Mouse (Mus musculus) erythroblast, embryonic 14.5 days (primary cell): Measurements from ENCODE around the gene Prkaa2. TPM values are rescaled to one million over a fixed set of nuclear protein-coding genes. Genes with fewer than 3 reads are reported as not detected.
A peak's percentile ranks its signal among the peaks of the same experiment; 100 is the strongest.

Experiments used
- H3K27me3 ChIP-seq: 2 replicates; pipeline ENCODE4 v1.6.1; 2012; ENCODE audit warnings: inconsistent platforms; ENCODE audit not compliant: control insufficient read depth
- H3K36me3 ChIP-seq: 2 replicates; pipeline ENCODE4 v1.6.1; 2012; ENCODE audit warnings: mild to moderate bottlenecking, inconsistent platforms; ENCODE audit not compliant: control insufficient read depth
- H3K4me1 ChIP-seq: 2 replicates; pipeline ENCODE4 v1.6.1; 2012; ENCODE audit warnings: inconsistent platforms; ENCODE audit not compliant: control insufficient read depth
- H3K4me3 ChIP-seq: replicated peaks from 2 replicates; pipeline ENCODE3; 2012; ENCODE audit warnings: moderate library complexity, mild to moderate bottlenecking, inconsistent platforms
- H3K9me3 ChIP-seq: 2 replicates; pipeline ENCODE4 v1.6.1; 2012; ENCODE audit warnings: low read length, inconsistent platforms, mixed read lengths; ENCODE audit not compliant: control insufficient read depth
- GATA1 ChIP-seq: IDR thresholded peaks from 2 replicates; pipeline ENCODE4 v1.6.1; 2012; ENCODE audit warnings: low read length, inconsistent platforms, mixed read lengths
- TAL1 ChIP-seq: IDR thresholded peaks from 3 replicates; pipeline ENCODE4 v1.6.1; 2012; ENCODE audit warnings: low read length, inconsistent platforms, mixed read lengths
- polyA plus RNA-seq: library from polyadenylated mRNA; stranded (reverse); fragments of >175 nt; gene quantifications from 2 replicates; pipeline ENCODE4 v1.2.3, GENCODE M21; 2012

Prkaa2 gene
- polyA plus RNA-seq, 1 experiment, result not detected

GRCm38 (mm10) chr4:105111770-105112169 is 2.1 kb upstream of the Prkaa2 start:
- Histone ChIP-seq H3K36me3 (no peaks in the 10 kb centered on the region), H3K4me1 (peaks cover 2% of the 10 kb centered on the region; the same call in 1 of the 2 replicates), H3K27me3 (peaks cover 35% of the 10 kb centered on the region), H3K9me3 (no peaks in the 10 kb centered on the region), H3K4me3 (no peak overlapping the region)
- TF ChIP-seq GATA1 (no peak), TAL1 (no peak)

- no peak overlapping the region for H3K4me3 ChIP-seq
- TF ChIP-seq GATA1 (no peak), TAL1 (no peak)
- H3K27me3 ChIP-seq, result peaks cover 35% of the 10 kb centered on the region
- peaks cover 2% of the 10 kb centered on the region; the same call in 1 of the 2 replicates for H3K4me1 ChIP-seq
- H3K9me3 ChIP-seq, result no peaks in the 10 kb centered on the region
- no peaks in the 10 kb centered on the region for H3K36me3 ChIP-seq
Measured at GRCm38 (mm10) chr4:105110684-105111035, 970 bp upstream of the Prkaa2 start.

- TF ChIP-seq GATA1 (no peak), TAL1 (no peak)
- Histone ChIP-seq H3K36me3 (no peaks in the 10 kb centered on the region), H3K4me3 (peak overlapping the region; percentile 52), H3K9me3 (no peaks in the 10 kb centered on the region), H3K4me1 (peaks cover 2% of the 10 kb centered on the region; the same call in 1 of the 2 replicates), H3K27me3 (peaks cover 35% of the 10 kb centered on the region)
Measured at GRCm38 (mm10) chr4:105109990-105110683, 447 bp upstream of the Prkaa2 start.

DNA sequence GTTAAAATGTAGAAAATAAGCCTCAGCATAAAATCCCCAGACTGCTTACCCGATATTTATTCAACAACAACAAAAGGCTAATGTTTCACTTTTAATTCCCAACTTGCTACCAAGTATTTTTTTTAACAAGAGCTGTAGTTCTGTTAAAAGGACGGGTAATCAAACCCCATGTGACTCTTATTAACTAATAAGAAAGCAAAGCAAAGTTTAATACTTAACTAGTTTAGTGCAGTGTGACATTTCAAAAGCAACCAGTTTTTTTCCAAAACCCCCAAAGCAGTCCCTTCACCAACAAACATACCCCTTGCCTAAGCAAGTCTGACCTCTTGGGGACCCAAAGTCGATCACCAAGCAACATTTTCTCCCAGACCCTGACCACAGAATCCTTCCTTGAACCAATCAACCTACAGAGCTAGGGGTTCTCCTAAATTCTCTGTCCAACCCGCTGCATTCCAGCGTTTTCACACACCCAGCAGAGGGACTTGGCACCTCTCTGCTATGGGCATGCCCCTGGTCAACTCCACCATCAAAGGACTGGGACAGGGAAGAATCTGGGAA is 970 bp downstream of the Prkaa2 start:
- H3K4me1 ChIP-seq, result peaks cover 2% of the 10 kb centered on the region; the same call in 1 of the 2 replicates
- peaks cover 35% of the 10 kb centered on the region for H3K27me3 ChIP-seq
- no peaks in the 10 kb centered on the region for H3K36me3 ChIP-seq
- no peak overlapping the region for H3K4me3 ChIP-seq
- no peaks in the 10 kb centered on the region for H3K9me3 ChIP-seq
- TF ChIP-seq GATA1, result no peak
- TF ChIP-seq TAL1, result no peak

DNA sequence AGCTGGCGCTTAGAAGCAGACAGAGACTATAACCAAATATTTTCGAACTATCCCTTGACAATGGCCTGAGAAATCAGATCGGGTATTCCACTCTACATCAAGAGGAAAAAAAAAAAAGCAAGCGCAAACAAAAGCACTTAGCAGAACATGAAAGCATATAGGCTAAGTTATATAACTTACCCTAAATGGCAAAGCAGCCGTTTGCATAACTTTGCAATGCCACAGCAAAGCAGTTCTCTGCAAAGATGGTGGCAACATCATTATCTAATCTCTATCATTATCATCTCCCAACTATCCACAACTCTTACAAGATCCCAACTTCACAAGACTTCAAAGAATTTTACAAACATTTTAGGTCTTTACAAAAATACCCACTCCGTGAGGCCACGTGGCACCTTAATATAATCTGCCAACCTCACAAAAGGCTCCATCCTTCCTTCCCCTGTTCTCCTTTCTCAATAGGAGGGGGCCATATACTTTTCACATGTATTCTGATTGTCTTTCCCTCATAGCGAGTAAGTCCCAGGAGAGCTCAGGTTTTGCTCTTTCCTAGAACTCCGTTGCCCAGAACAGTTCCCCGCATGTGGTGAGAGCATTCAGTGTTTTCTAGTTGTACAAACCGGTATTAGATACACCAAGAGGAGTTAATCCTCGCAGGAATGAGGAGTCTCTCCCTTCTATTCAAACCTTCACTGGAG is 1.6 kb downstream of the Prkaa2 start:
- peaks cover 35% of the 10 kb centered on the region for H3K27me3 ChIP-seq
- TF ChIP-seq TAL1, result no peak
- no peak for TF ChIP-seq GATA1
- H3K4me3 ChIP-seq, result no peak overlapping the region
- H3K9me3 ChIP-seq, result no peaks in the 10 kb centered on the region
- H3K4me1 ChIP-seq, result peaks cover 2% of the 10 kb centered on the region; the same call in 1 of the 2 replicates
- H3K36me3 ChIP-seq, result no peaks in the 10 kb centered on the region

GRCm38 (mm10) chr4:105104099-105104872 is 5.4 kb downstream of the Prkaa2 start:
- H3K4me3 ChIP-seq, result no peak overlapping the region
- H3K36me3 ChIP-seq, result no peaks in the 10 kb centered on the region
- H3K9me3 ChIP-seq, result no peaks in the 10 kb centered on the region
- H3K27me3 ChIP-seq, result peaks cover 18% of the 10 kb centered on the region
- TF ChIP-seq TAL1, result no peak
- no peak for TF ChIP-seq GATA1
- H3K4me1 ChIP-seq, result no peaks in the 10 kb centered on the region; the same call in 1 of the 2 replicates

- no peaks in the 10 kb centered on the region for H3K27me3 ChIP-seq
Measured at GRCm38 (mm10) chr4:105101337-105101688, 8.4 kb downstream of the Prkaa2 start.

DNA sequence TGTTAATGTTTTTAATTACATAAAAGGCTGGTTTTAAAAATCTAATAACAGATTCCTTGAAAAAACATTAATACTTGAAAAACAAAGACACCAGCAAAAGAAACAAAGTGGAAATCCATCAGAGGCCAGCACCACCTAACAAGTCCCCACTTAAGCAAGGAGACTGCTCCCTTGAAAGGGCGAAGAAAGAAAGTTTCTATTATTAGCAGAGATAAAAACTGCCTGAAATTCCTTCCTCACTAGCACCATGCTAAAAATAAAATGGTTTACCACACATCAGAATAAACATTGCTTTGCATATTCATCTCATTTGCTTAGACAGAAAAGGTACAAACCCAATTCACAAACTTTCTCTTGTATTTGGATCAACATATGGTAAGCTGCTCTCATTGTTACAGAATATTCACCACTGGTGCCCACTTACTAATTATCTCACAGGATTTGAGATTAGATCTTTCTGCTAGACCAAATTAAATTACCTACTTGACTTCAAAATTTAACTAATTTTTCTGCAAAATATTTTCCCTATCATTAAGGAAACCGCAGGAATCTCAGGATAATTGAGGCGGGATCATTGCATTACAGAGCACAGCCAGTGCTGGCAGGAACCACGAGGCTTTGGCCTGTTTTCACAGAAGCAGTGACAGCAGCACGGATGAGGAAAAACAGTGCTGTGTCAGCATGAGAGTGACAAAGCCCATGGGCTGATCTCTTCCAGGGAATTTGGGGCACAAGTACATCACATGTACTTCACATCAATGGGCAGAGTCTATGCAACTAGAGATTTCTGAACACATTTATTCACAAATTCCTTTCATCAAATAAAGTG is 9.0 kb downstream of the Prkaa2 start:
- H3K27me3 ChIP-seq, result no peaks in the 10 kb centered on the region
- no peak for TF ChIP-seq GATA1
- TF ChIP-seq TAL1, result no peak
- H3K36me3 ChIP-seq, result no peaks in the 10 kb centered on the region
- H3K9me3 ChIP-seq, result no peaks in the 10 kb centered on the region
- H3K4me3 ChIP-seq, result no peak overlapping the region
- H3K4me1 ChIP-seq, result no peaks in the 10 kb centered on the region

More at GRCm38 (mm10) chr4:105101337-105101688, 8.4 kb downstream of the Prkaa2 start:
- no peak overlapping the region for H3K4me3 ChIP-seq
- H3K36me3 ChIP-seq, result no peaks in the 10 kb centered on the region
- H3K9me3 ChIP-seq, result no peaks in the 10 kb centered on the region
- TF ChIP-seq GATA1 (no peak), TAL1 (no peak)
- H3K4me1 ChIP-seq, result no peaks in the 10 kb centered on the region
